Mouse (Mus musculus) liver, embryonic 14.5 days (tissue): Measurements from ENCODE around the gene Cpne6. TPM values are rescaled to one million over a fixed set of nuclear protein-coding genes. Genes with fewer than 3 reads are reported as not detected.

ENCODE experiments used
- ATAC-seq: fragments of 200-750 bp; cut with Nextera tagmentation; 2 replicates; pipeline ENCODE4 v1.8.0; 2017; ENCODE audit warnings: moderate number of reproducible peaks, mild to moderate bottlenecking, moderate library complexity; ENCODE audit not compliant: insufficient read depth
- DNase-seq, 3 experiments: peaks; one replicate each; pipeline ENCODE4 v3.0.0-alpha.2; 2012 to 2013; ENCODE audit warnings: low read depth in 3 of 3, low spot score in 3 of 3
- H3K27ac ChIP-seq: fragments of 300-500 bp; sonication (generic); 2 replicates; pipeline ENCODE4 v1.5.1; 2014; ENCODE audit warnings: moderate library complexity, mild to moderate bottlenecking, control low read depth, inconsistent platforms
- H3K27me3 ChIP-seq: fragments of 300-500 bp; sonication (generic); 2 replicates; pipeline ENCODE4 v1.6.1; 2014; ENCODE audit warnings: mild to moderate bottlenecking, low read length, moderate library complexity; ENCODE audit not compliant: control insufficient read depth, insufficient read depth
- H3K36me3 ChIP-seq: fragments of 300-500 bp; sonication (generic); replicated peaks from 2 replicates; pipeline ENCODE4 v1.6.1; 2014; ENCODE audit warnings: low read depth; ENCODE audit not compliant: control insufficient read depth, insufficient read depth
- H3K4me1 ChIP-seq, 2 experiments: fragments of 200-500 bp in 1 of 2; fragments of 300-500 bp in 1 of 2; sonication (generic) in 1 of 2; replicated peaks; 2 replicates each; pipeline ENCODE4 v1.6.1; 2012 to 2014; ENCODE audit warnings: antibody characterized with exemption in 1 of 2, inconsistent platforms in 1 of 2, low read length in 1 of 2; ENCODE audit not compliant: control insufficient read depth in 2 of 2, insufficient read depth in 2 of 2
- H3K4me2 ChIP-seq: fragments of 300-500 bp; sonication (generic); 2 replicates; pipeline ENCODE4 v1.6.1; 2014; ENCODE audit warnings: low read depth, mild to moderate bottlenecking, control low read depth, moderate library complexity
- H3K4me3 ChIP-seq, 2 experiments: fragments of 200-500 bp in 1 of 2; fragments of 300-500 bp in 1 of 2; sonication (generic) in 1 of 2; 2 replicates each; pipeline ENCODE4 v1.5.1; 2012 to 2014; ENCODE audit warnings: low read depth in 2 of 2, low read length in 2 of 2, mild to moderate bottlenecking in 2 of 2, control low read depth in 1 of 2, inconsistent platforms in 1 of 2, moderate library complexity in 1 of 2; ENCODE audit not compliant: insufficient read depth in 1 of 2
- H3K9ac ChIP-seq: fragments of 300-500 bp; sonication (generic); replicated peaks from 2 replicates; pipeline ENCODE4 v1.6.1; 2014; ENCODE audit warnings: mild to moderate bottlenecking, control low read depth, moderate library complexity
- H3K9me3 ChIP-seq: fragments of 300-500 bp; sonication (generic); 2 replicates; pipeline ENCODE4 v1.6.1; 2016; ENCODE audit warnings: low read length, mixed read lengths; ENCODE audit not compliant: control insufficient read depth
- CTCF ChIP-seq: IDR thresholded peaks from 2 replicates; pipeline ENCODE4 v1.5.1; 2016; ENCODE audit warnings: antibody characterized with exemption, low read depth, control low read depth
- EP300 ChIP-seq: IDR thresholded peaks from 2 replicates; pipeline ENCODE4 v1.6.1; 2016; ENCODE audit warnings: antibody characterized with exemption, low read depth
- WGBS: fragments of 180-500 bp; shearing (Covaris S2); extraction: QIAGEN DNeasy Blood & Tissue Kit; methylation state at CpG from one replicate; pipeline ENCODE4 v1.1.7; 2014; ENCODE audit not compliant: insufficient replicate concordance; 5-methylcytosine and 5-hydroxymethylcytosine counted together
- polyA plus RNA-seq, 2 experiments: library from polyadenylated mRNA; depleted of rRNA in 1 of 2; stranded (reverse) in 1 of 2; unstranded in 1 of 2; fragments of >200 nt; fragmentation: Nextera tagmentation in 1 of 2; extraction: Ambion mirVana in 1 of 2; gene quantifications; 2 replicates each; pipeline versions ENCODE4 v1.2.1 to v1.2.3; 2012 to 2014

Gene Cpne6
- polyA plus RNA-seq, 2 experiments, result 0.06 TPM; not detected in 1

DNA sequence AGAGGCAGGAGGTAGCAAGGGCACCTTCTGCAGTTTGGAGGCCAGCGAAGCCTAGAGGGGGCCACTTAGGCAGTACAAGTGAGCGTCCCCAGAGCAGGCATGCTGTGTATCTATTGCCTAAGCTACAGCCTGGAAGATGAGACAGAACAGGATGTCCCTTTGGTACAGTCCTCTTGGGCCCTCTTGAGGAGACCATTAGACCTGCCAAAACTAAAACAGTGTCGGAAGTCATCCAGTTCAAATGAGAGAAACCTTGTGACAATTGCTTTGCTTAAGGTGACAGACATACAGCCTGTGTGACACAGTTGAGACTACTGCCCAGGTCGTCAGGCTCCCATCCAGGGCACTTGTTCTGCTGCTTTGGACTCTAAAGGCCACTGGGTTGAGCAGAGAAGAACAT, 9.4 kb downstream of the Cpne6 start:
- Histone ChIP-seq H3K4me2 (no peak overlapping the region), H3K4me3 (no peak overlapping the region), H3K36me3 (no peaks in the 10 kb centered on the region), H3K27me3 (peaks cover 57% of the 10 kb centered on the region), H3K4me1 (no peaks in the 10 kb centered on the region; a peak in 1 of 4 replicates), H3K27ac (no peak overlapping the region), H3K9ac (no peak overlapping the region), H3K9me3 (no peaks in the 10 kb centered on the region)
- TF ChIP-seq EP300, result no peak
- TF ChIP-seq CTCF, result no peak
- ATAC-seq (no peak), DNase-seq (no peak)
- 46% methylated on average over 4 of the region's 4 CpGs for WGBS

- DNase-seq (no peak), ATAC-seq (no peak)
- WGBS, result 1% methylated on average over 61 of the region's 61 CpGs
- Histone ChIP-seq H3K4me2 (peak overlapping the region; percentile 49), H3K9ac (no peak overlapping the region), H3K4me1 (no peaks in the 10 kb centered on the region; a peak in 1 of 4 replicates), H3K27me3 (peaks cover 62% of the 10 kb centered on the region), H3K4me3 (peak overlapping the region in 1 of 2 experiments; percentile 30; a peak in 2 of 4 replicates), H3K36me3 (no peaks in the 10 kb centered on the region), H3K9me3 (no peaks in the 10 kb centered on the region), H3K27ac (no peak overlapping the region)
- TF ChIP-seq EP300, result no peak
- no peak for TF ChIP-seq CTCF
These were observed 10.5 kb downstream of the Cpne6 start for GRCm38 (mm10) chr14:55520451-55521361.

DNA sequence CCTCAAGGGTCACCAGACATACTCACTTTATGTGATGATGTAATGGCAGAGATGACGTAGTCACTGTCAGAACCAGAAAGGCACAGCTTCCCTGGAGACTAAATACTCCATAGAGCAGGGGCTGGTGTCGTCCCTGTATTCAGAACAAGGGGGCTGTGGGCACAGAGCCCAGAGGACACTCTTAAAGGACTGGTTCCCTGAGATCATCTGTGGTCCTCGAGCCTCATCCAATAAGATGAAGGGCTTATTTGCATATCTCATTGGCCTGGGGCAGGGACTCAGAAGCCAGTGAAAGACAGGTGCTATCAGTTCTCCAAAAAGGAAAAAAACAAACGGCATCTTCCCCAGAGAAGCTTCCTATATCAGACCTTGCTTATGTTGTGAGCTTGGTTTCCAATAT, 13.8 kb downstream of the Cpne6 start:
- Histone ChIP-seq H3K27me3 (peaks cover 51% of the 10 kb centered on the region), H3K4me3 (no peak overlapping the region), H3K27ac (no peak overlapping the region), H3K4me2 (no peak overlapping the region), H3K36me3 (no peaks in the 10 kb centered on the region), H3K4me1 (no peaks in the 10 kb centered on the region; a peak in 1 of 4 replicates), H3K9me3 (no peaks in the 10 kb centered on the region), H3K9ac (no peak overlapping the region)
- no peak for TF ChIP-seq CTCF
- no peak for DNase-seq
- ATAC-seq, result no peak
- 26% methylated on average over 4 of the region's 4 CpGs for WGBS

DNA sequence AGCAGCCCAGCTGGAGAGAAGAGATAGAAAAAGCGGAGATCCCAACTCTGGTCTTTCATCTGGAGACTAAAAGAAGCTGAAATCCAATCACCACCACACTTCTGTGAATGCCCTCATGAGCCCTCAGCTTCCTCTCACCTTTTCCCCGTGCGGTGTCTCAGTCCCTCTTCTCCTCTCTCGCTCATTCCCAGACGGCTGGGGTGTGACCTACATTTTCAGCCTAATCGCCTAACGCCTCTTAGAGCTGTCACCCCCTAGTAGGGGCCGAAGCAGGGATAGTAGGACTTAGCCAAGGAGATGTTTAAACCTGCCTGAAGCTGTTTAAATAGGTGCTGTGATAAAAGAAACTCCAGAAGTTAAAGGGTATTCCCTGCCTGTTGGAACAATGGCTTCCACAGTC, 14.5 kb downstream of the Cpne6 start, which contains the start of gene Nrl:
Gene Nrl (minus strand): TSS at position 197 of the 400 bp plus-strand sequence.
- no peak for TF ChIP-seq EP300
- TF ChIP-seq CTCF, result no peak
- no peak for ATAC-seq
- H3K36me3 ChIP-seq, result no peaks in the 10 kb centered on the region
- H3K27me3 ChIP-seq, result peaks cover 44% of the 10 kb centered on the region
- H3K9ac ChIP-seq, result no peak within 1 kb of the TSS
- H3K4me3 ChIP-seq, result no peak within 1 kb of the TSS
- no peak within 1 kb of the TSS for H3K4me2 ChIP-seq
- H3K4me1 ChIP-seq, result no peaks in the 10 kb centered on the region; a peak in 1 of 4 replicates
- H3K27ac ChIP-seq, result no peak within 1 kb of the TSS
- DNase-seq, result no peak
- no peaks in the 10 kb centered on the region for H3K9me3 ChIP-seq
- 20% methylated on average over 8 of the region's 8 CpGs for WGBS

- H3K4me1 ChIP-seq, result no peaks in the 10 kb centered on the region
- ATAC-seq (no peak), DNase-seq (no peak)
- H3K4me2 ChIP-seq, result no peak overlapping the region
- H3K27ac ChIP-seq, result no peak overlapping the region
- H3K9me3 ChIP-seq, result no peaks in the 10 kb centered on the region
- 50% methylated on average over 2 of the region's 2 CpGs for WGBS
- TF ChIP-seq EP300 (no peak), CTCF (no peak)
- H3K27me3 ChIP-seq, result peaks cover 26% of the 10 kb centered on the region
- no peaks in the 10 kb centered on the region for H3K36me3 ChIP-seq
- no peak overlapping the region for H3K9ac ChIP-seq
- no peak overlapping the region for H3K4me3 ChIP-seq
These were observed 16.4 kb downstream of the Cpne6 start for GRCm38 (mm10) chr14:55526674-55527073.
